Mouse (Mus musculus) myocyte (in vitro differentiated cells): ENCODE results near the gene Tmco4.

Experiments used
- CEBPB ChIP-seq: IDR thresholded peaks from 2 replicates; pipeline ENCODE4 v1.6.1; 2011; ENCODE audit warnings: mild to moderate bottlenecking, moderate library complexity; ENCODE audit not compliant: poor library complexity, insufficient read depth, severe bottlenecking
- E2F4 ChIP-seq: IDR thresholded peaks from one replicate; pipeline ENCODE4 v1.6.1; 2011; ENCODE audit warnings: mild to moderate bottlenecking, control low read depth, moderate library complexity; ENCODE audit not compliant: insufficient read depth
- MAX ChIP-seq: IDR thresholded peaks from one replicate; pipeline ENCODE4 v1.6.1; 2011; ENCODE audit warnings: low read depth, mild to moderate bottlenecking, control low read depth
- MYOD1 ChIP-seq, 3 experiments: IDR thresholded peaks; one replicate each; pipeline ENCODE4 v1.6.1; 2011; ENCODE audit warnings: control low read depth in 2 of 3, low read depth in 2 of 3, mild to moderate bottlenecking in 2 of 3, moderate library complexity in 1 of 3; ENCODE audit not compliant: insufficient read length in 2 of 3, control insufficient read depth in 1 of 3
- MYOG ChIP-seq, 3 experiments: IDR thresholded peaks; one replicate each; pipeline ENCODE4 v1.6.1; 2011; ENCODE audit warnings: control low read depth in 2 of 3, low read depth in 2 of 3, mild to moderate bottlenecking in 2 of 3; ENCODE audit not compliant: insufficient read length in 2 of 3, control insufficient read depth in 1 of 3, insufficient read depth in 1 of 3
- POLR2A ChIP-seq: IDR thresholded peaks from one replicate; pipeline ENCODE4 v1.6.1; 2011; ENCODE audit warnings: low read depth, mild to moderate bottlenecking, control low read depth, moderate library complexity; ENCODE audit not compliant: insufficient read length
- POLR2AphosphoS2 ChIP-seq: IDR thresholded peaks from one replicate; pipeline ENCODE4 v1.6.1; 2011; ENCODE audit warnings: low read depth, control low read depth; ENCODE audit not compliant: insufficient read length
- REST ChIP-seq: IDR thresholded peaks from one replicate; pipeline ENCODE4 v1.6.1; 2011; ENCODE audit warnings: mild to moderate bottlenecking, control low read depth, moderate library complexity; ENCODE audit not compliant: insufficient read depth, insufficient read length
- SRF ChIP-seq: IDR thresholded peaks from one replicate; pipeline ENCODE4 v1.6.1; 2011; ENCODE audit warnings: low read depth; ENCODE audit not compliant: control insufficient read depth, insufficient read length
- TCF12 ChIP-seq: IDR thresholded peaks from one replicate; pipeline ENCODE4 v1.6.1; 2011; ENCODE audit warnings: mild to moderate bottlenecking, control low read depth; ENCODE audit not compliant: poor library complexity, insufficient read depth, severe bottlenecking
- TCF3 ChIP-seq: IDR thresholded peaks from one replicate; pipeline ENCODE4 v1.6.1; 2011; ENCODE audit warnings: low read depth, control low read depth; ENCODE audit not compliant: insufficient read length
- USF1 ChIP-seq: IDR thresholded peaks from one replicate; pipeline ENCODE4 v1.6.1; 2011; ENCODE audit warnings: low read depth, mild to moderate bottlenecking, control low read depth, moderate library complexity

GRCm38 (mm10) chr4:139042611-139043010 is 69.9 kb downstream of the Tmco4 start:
- TF ChIP-seq POLR2A: no peak
- no peak for TF ChIP-seq MYOG (IDR thresholded peaks at IDR 0.05; ENCODE audit: control insufficient read depth in 1 of 3, insufficient read depth in 1 of 3, insufficient read length in 2 of 3, low read depth in 2 of 3)
- no peak for TF ChIP-seq SRF
- no peak for TF ChIP-seq E2F4
- TF ChIP-seq REST: no peak
- no peak for TF ChIP-seq MYOD1 (IDR thresholded peaks at IDR 0.05; ENCODE audit: control insufficient read depth in 1 of 3, insufficient read length in 2 of 3, low read depth in 2 of 3)
- no peak for TF ChIP-seq MAX
- no peak for TF ChIP-seq USF1
- TF ChIP-seq CEBPB: no peak
- no peak for TF ChIP-seq TCF12
- TF ChIP-seq POLR2AphosphoS2: no peak
- no peak for TF ChIP-seq TCF3
